Mouse (Mus musculus) cerebellum, adult 2 months (tissue): ENCODE measurements at regions not wholly inside any gene's neighbourhood (a gene's known extent, or its start where the extent isn't known, plus 50 kb on each side); places are given as distances from the start of the nearest gene placed in this dataset.

Experiments used
- DNase-seq, 2 experiments: peaks; one replicate each; pipeline ENCODE4 v3.0.0; 2021
- H3K27ac ChIP-seq: fragments of 200-500 bp; 2 replicates; pipeline ENCODE4 v1.5.1; 2012; ENCODE audit warnings: low read length, control low read depth, inconsistent platforms; ENCODE audit not compliant: insufficient read depth
- H3K27me3 ChIP-seq: fragments of 200-500 bp; 2 replicates; pipeline ENCODE4 v1.6.1; 2012; ENCODE audit warnings: inconsistent platforms, mild to moderate bottlenecking, low read length, moderate library complexity; ENCODE audit not compliant: control insufficient read depth, insufficient read depth
- H3K4me1 ChIP-seq: fragments of 200-500 bp; 2 replicates; pipeline ENCODE4 v1.6.1; 2011; ENCODE audit warnings: low read length; ENCODE audit not compliant: control insufficient read depth, insufficient read depth
- H3K4me3 ChIP-seq: fragments of 200-500 bp; replicated peaks from 2 replicates; pipeline ENCODE3; 2011; ENCODE audit warnings: mild to moderate bottlenecking, low read depth, low read length, control low read depth; ENCODE audit not compliant: insufficient read depth
- CTCF ChIP-seq: fragments of 200-500 bp; IDR thresholded peaks from 2 replicates; pipeline ENCODE4 v1.5.1; 2011; ENCODE audit warnings: low read depth, mild to moderate bottlenecking, control low read depth, low read length, moderate library complexity, borderline replicate concordance; ENCODE audit not compliant: insufficient read depth
- POLR2A ChIP-seq: fragments of 200-500 bp; IDR thresholded peaks from 2 replicates; pipeline ENCODE4 v1.6.1; 2011; ENCODE audit warnings: low read length, control low read depth, borderline replicate concordance; ENCODE audit not compliant: insufficient read depth
- WGBS: fragments of 180-500 bp; shearing (Covaris S2); methylation state at CpG from one replicate; pipeline ENCODE4 v1.1.7; 2018; 5-methylcytosine and 5-hydroxymethylcytosine counted together

- no peaks in the 10 kb centered on the region for H3K27me3 ChIP-seq
- DNase-seq = no peak
- 33% methylated on average over 1 of the region's 1 CpGs for WGBS
- no peak overlapping the region for H3K4me3 ChIP-seq
- no peak for TF ChIP-seq POLR2A
- no peak for TF ChIP-seq CTCF
- no peaks in the 10 kb centered on the region for H3K4me1 ChIP-seq
- H3K27ac ChIP-seq = no peak overlapping the region
Observed at GRCm38 (mm10) chr9:41522302-41522701, 360.8 kb upstream of the Ubash3b start.

DNA sequence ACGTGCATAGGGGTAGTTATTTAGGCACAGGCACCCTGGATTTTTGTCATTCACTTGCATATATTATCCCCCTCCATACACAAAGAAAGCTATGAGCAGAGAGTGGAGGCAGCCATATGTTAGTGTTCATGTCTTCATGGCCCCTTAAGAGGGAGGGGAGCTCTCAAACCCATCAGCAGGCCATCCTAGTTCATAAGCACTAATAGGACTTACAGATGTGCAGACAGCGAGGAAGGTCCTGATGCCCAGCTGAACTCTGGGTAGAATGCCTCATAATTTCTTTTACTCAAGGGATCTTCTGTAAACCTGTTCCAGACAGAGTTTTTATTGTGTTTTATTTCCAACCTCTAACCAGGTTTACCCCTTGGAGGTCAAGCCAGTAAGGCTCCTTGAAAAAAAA, 356.3 kb upstream of the Ubash3b start:
- Histone ChIP-seq H3K27ac (no peak overlapping the region), H3K27me3 (no peaks in the 10 kb centered on the region), H3K4me1 (no peaks in the 10 kb centered on the region), H3K4me3 (no peak overlapping the region)
- WGBS = 83% methylated on average over 2 of the region's 2 CpGs
- TF ChIP-seq CTCF (no peak), POLR2A (no peak)
- DNase-seq = no peak

DNA sequence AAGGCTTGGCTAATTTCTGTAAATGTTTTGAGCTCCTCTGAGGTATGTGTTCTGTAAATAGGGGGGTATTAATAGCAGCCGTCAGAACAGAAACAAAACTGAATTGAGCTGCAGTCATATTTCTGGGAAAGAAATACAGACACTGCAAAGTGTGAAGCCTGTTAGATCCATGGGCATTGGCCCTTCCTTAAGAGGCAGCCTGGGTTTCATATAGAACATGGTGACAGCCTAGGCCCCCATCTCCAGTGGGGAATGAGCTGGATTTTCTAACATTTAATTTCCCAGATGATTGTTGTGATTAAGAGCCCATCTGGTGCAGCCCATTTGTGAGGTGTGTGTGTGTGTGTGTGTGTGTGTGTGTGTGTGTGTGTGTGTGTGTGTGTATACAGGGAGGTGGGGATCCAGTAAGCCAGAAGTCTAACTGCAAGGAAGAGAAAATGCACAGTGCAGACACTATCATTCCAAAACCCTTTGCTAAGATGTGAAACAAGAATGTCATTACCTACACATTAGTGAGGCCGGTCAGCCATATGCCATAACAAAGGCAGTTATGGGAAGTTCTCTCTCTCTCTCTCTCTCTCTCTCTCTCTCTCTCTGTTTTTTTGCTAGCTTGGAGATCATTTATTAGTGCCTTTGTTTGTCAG, 355.7 kb upstream of the Ubash3b start:
- TF ChIP-seq POLR2A = no peak
- TF ChIP-seq CTCF = no peak
- DNase-seq = no peak
- Histone ChIP-seq H3K27ac (no peak overlapping the region), H3K4me3 (no peak overlapping the region), H3K4me1 (no peaks in the 10 kb centered on the region), H3K27me3 (no peaks in the 10 kb centered on the region)
- 97% methylated on average over 2 of the region's 2 CpGs for WGBS

DNA sequence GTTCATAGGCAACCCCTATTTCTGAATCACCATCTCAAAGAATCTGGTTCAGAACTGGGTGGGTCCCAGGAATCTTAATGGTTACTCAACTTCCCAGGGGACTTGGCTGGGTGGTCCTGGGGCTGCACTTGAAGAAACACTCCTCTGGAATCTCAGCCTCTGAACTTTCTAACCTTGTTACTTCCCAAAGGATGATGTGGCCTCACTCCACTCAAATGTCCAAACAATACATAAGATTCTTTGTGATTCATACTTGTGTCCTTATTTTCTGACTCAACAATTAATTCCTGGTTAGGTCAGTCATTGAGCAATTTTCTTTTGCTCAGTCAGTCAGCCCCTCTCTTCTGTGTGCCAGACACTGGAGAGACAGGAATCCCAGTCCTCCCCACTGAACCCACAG, 353.7 kb upstream of the Ubash3b start:
- no peak for DNase-seq
- Histone ChIP-seq H3K27me3 (no peaks in the 10 kb centered on the region), H3K4me1 (no peaks in the 10 kb centered on the region), H3K4me3 (no peak overlapping the region), H3K27ac (no peak overlapping the region)
- TF ChIP-seq POLR2A = no peak
- no peak for TF ChIP-seq CTCF

DNA sequence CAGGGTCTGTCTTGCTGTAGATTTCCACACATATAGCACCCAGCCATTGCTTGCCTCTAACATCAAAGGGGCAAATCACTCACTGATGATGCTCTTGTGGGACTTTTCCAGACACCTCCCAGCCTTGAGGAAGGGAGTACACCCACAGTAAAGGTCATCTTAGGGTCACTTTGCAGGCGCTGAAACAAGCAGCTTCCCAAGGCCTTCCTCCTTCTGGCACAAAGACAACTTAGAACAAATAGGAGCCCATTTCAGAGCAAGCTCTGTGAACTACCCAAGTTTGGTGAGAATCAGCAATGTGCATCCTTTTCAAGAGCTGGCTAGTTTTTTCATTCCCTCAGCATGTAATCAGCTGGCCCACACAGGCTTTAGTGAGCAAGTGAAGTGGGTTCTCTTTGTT, 352.2 kb upstream of the Ubash3b start:
- TF ChIP-seq POLR2A = no peak
- TF ChIP-seq CTCF = no peak
- 53% methylated on average over 1 of the region's 1 CpGs for WGBS
- H3K27ac ChIP-seq = no peak overlapping the region
- H3K4me1 ChIP-seq = no peaks in the 10 kb centered on the region
- no peak for DNase-seq
- no peaks in the 10 kb centered on the region for H3K27me3 ChIP-seq
- H3K4me3 ChIP-seq = no peak overlapping the region

GRCm38 (mm10) chr9:41509597-41509996, 348.1 kb upstream of the Ubash3b start:
- Histone ChIP-seq H3K27ac (no peak overlapping the region), H3K4me3 (no peak overlapping the region), H3K4me1 (no peaks in the 10 kb centered on the region), H3K27me3 (no peaks in the 10 kb centered on the region)
- WGBS = 93% methylated on average over 2 of the region's 2 CpGs
- TF ChIP-seq POLR2A = no peak
- TF ChIP-seq CTCF = no peak
- DNase-seq = no peak

DNA sequence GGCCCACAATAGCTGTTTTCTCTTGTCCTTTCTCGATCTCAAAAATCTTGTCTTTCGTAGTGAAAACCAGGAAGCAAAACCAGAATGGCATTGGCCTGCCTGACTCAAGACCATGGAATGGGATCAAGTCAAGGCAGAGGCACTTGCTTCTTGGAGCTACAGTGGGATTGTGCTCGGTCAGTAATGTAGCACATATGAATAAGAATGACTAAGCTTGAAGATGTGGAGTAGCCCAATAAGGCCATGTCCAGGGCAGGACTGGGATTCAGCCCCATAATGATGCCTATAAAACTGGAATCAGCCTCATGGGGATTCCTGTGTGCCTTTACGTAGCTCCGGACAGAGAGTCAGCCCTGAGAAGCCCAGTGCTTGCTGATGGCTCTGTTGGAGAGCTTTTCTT, 347.2 kb upstream of the Ubash3b start:
- Histone ChIP-seq H3K27me3 (no peaks in the 10 kb centered on the region), H3K27ac (no peak overlapping the region), H3K4me1 (no peaks in the 10 kb centered on the region), H3K4me3 (no peak overlapping the region)
- TF ChIP-seq CTCF (no peak), POLR2A (no peak)
- DNase-seq = no peak
- WGBS = 95% methylated on average over 5 of the region's 5 CpGs

- 77% methylated on average over 5 of the region's 5 CpGs for WGBS
- Histone ChIP-seq H3K27me3 (no peaks in the 10 kb centered on the region), H3K4me1 (no peaks in the 10 kb centered on the region), H3K4me3 (no peak overlapping the region), H3K27ac (no peak overlapping the region)
- DNase-seq = no peak
- TF ChIP-seq CTCF (no peak), POLR2A (no peak)
Observed at GRCm38 (mm10) chr9:41498326-41498725, 336.8 kb upstream of the Ubash3b start.
